Mouse (Mus musculus) intestine, embryonic 15.5 days (tissue): Measurements from ENCODE around the gene BC051665. TPM values are rescaled to one million over a fixed set of nuclear protein-coding genes. Genes with fewer than 3 reads are reported as not detected.

Experiments used
- ATAC-seq: fragments of 200-750 bp; cut with Nextera tagmentation; 2 replicates; pipeline ENCODE4 v1.8.0; 2017; ENCODE audit warnings: moderate TSS enrichment, moderate library complexity
- H3K27ac ChIP-seq: fragments of 300-500 bp; sonication (generic); 2 replicates; pipeline ENCODE4 v1.5.1; 2015; ENCODE audit warnings: mild to moderate bottlenecking, inconsistent platforms
- H3K27me3 ChIP-seq: fragments of 300-500 bp; sonication (generic); replicated peaks from 2 replicates; pipeline ENCODE4 v1.6.1; 2015; ENCODE audit warnings: inconsistent platforms
- H3K36me3 ChIP-seq: fragments of 300-500 bp; sonication (generic); 2 replicates; pipeline ENCODE4 v1.6.1; 2015; ENCODE audit warnings: inconsistent platforms
- H3K4me1 ChIP-seq: fragments of 300-500 bp; sonication (generic); replicated peaks from 2 replicates; pipeline ENCODE4 v1.6.1; 2015; ENCODE audit warnings: inconsistent platforms
- H3K4me2 ChIP-seq: fragments of 300-500 bp; sonication (generic); replicated peaks from 2 replicates; pipeline ENCODE4 v1.6.1; 2015; ENCODE audit warnings: mild to moderate bottlenecking, inconsistent platforms
- H3K4me3 ChIP-seq: fragments of 300-500 bp; sonication (generic); replicated peaks from 2 replicates; pipeline ENCODE4 v1.5.1; 2015; ENCODE audit warnings: inconsistent platforms
- H3K9ac ChIP-seq: fragments of 300-500 bp; sonication (generic); 2 replicates; pipeline ENCODE4 v1.6.1; 2015; ENCODE audit warnings: inconsistent platforms
- H3K9me3 ChIP-seq: fragments of 300-500 bp; sonication (generic); 2 replicates; pipeline ENCODE4 v1.6.1; 2016; ENCODE audit warnings: inconsistent platforms
- WGBS: fragments of 180-500 bp; shearing (Covaris S2); methylation state at CpG from one replicate; pipeline ENCODE4 v1.1.7; 2015; 5-methylcytosine and 5-hydroxymethylcytosine counted together
- polyA plus RNA-seq: library from polyadenylated mRNA; unstranded; fragments of >200 nt; fragmentation: Nextera tagmentation; extraction: Ambion mirVana; gene quantifications from 2 replicates; pipeline ENCODE4 v1.2.1, GENCODE M21; 2015

Gene BC051665
- polyA plus RNA-seq, 1 experiment from 2014 or later = not detected

GRCm38 (mm10) chr13:60740248-60740647, 45.9 kb downstream of the BC051665 start:
- 92% methylated on average over 6 of the region's 6 CpGs for WGBS
- Histone ChIP-seq H3K27me3 (no peaks in the 10 kb centered on the region), H3K4me3 (no peak overlapping the region), H3K4me2 (no peak overlapping the region), H3K27ac (no peak overlapping the region), H3K36me3 (peaks cover 3% of the 10 kb centered on the region; the same call in 1 of the 2 replicates), H3K9ac (no peak overlapping the region), H3K4me1 (peaks cover 20% of the 10 kb centered on the region), H3K9me3 (no peaks in the 10 kb centered on the region)
- no peak for ATAC-seq

DNA sequence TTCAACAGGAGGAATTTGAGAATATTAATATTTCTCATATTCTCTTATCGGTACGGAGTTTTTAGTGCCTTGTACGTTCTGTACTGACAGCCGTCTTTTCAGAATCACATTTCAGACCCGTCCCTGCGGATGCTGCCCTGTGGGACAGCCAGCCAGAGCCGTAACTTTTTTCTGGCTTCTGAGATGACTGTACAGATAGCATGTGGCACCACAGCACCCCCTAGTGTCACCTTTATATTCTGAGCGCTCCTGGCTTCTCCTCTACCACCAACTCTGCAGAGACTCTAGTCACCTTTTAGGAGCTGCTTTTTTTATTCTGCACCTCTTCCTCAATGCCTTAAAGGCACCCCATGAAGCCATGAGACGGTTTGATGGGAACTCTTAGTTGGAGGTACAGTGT, 47.7 kb downstream of the BC051665 start:
- H3K36me3 ChIP-seq = peaks cover 3% of the 10 kb centered on the region; the same call in 1 of the 2 replicates
- H3K27me3 ChIP-seq = no peaks in the 10 kb centered on the region
- peak overlapping the region; percentile 50 for H3K4me2 ChIP-seq
- H3K9me3 ChIP-seq = no peaks in the 10 kb centered on the region
- peak overlapping the region; percentile 62 for H3K27ac ChIP-seq
- H3K4me1 ChIP-seq = peaks cover 20% of the 10 kb centered on the region
- ATAC-seq = peak; percentile 75
- no peak overlapping the region for H3K4me3 ChIP-seq
- H3K9ac ChIP-seq = no peak overlapping the region
- WGBS = 13% methylated on average over 9 of the region's 9 CpGs

DNA sequence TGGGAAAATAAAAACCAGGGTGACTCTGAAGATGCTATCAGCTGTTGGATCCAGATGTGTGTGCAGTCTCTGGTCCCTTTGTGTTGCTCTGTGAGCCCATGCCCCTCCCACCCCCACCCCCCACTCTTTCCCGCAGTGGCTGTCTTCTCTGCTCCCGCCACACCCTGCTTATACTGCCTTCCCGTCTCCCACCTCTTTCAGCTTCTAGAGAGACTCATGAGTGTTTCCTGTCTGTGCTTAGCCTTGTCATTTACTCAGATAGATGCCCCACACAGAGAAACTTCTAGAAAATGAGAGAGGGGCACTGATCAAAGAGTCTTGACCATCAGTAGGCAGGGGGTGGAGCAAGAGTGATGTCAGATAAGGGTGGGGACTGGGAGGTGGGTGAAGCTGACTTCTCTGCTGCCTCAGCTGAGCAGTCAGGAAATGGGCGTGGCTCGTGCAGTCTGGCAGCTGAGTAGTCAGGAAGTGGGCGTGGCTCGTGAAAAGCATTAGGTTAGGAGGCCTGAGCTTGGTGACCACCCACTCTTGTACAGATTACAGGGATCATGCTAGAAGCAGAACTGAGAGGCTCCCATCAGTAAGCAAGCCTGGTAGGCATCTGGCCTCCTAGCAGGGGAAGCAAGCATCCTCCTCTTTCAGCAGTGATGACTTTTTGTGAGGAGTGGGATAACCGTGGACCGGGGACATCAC, 48.4 kb downstream of the BC051665 start:
- peak; percentile 87 for ATAC-seq
- 10% methylated on average over 9 of the region's 9 CpGs for WGBS
- Histone ChIP-seq H3K4me2 (peak overlapping the region; percentile 50), H3K9me3 (no peaks in the 10 kb centered on the region), H3K27me3 (no peaks in the 10 kb centered on the region), H3K27ac (peak overlapping the region; percentile 62), H3K4me1 (peaks cover 20% of the 10 kb centered on the region), H3K36me3 (peaks cover 3% of the 10 kb centered on the region; the same call in 1 of the 2 replicates), H3K4me3 (no peak overlapping the region), H3K9ac (no peak overlapping the region)

- H3K9me3 ChIP-seq = no peaks in the 10 kb centered on the region
- peak overlapping the region; percentile 51; the same call in 1 of the 2 replicates for H3K27ac ChIP-seq
- ATAC-seq = peak; percentile 76
- H3K27me3 ChIP-seq = no peaks in the 10 kb centered on the region
- peaks cover 3% of the 10 kb centered on the region; the same call in 1 of the 2 replicates for H3K36me3 ChIP-seq
- no peak overlapping the region for H3K9ac ChIP-seq
- H3K4me2 ChIP-seq = peak overlapping the region; percentile 5; the same call in 1 of the 2 replicates
- H3K4me1 ChIP-seq = peaks cover 20% of the 10 kb centered on the region
- 46% methylated on average over 13 of the region's 13 CpGs for WGBS
- H3K4me3 ChIP-seq = no peak overlapping the region
These were observed 49.6 kb downstream of the BC051665 start for GRCm38 (mm10) chr13:60736421-60737105.

DNA sequence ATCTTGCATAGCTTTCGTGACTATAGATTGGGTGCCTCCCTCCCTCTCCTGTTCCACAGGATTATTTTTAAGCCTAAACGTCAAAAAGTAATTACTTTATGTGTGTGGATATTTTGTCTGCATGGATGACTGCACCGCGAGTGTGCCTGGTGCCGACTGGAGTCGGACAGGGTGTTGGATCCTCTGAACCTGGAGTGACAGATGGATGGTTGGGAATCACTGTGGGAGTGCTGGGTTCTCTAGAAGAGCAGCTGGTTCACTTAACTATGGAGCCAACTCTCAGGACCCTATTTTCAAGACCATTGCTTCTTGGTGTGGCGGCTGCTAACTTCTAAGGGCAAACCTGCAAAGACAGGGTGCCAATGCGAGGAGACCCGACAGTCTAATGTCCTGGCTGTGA, 50.9 kb downstream of the BC051665 start:
- Histone ChIP-seq H3K4me3 (no peak overlapping the region), H3K36me3 (peaks cover 3% of the 10 kb centered on the region; the same call in 1 of the 2 replicates), H3K27me3 (no peaks in the 10 kb centered on the region), H3K4me2 (no peak overlapping the region), H3K9me3 (no peaks in the 10 kb centered on the region), H3K27ac (no peak overlapping the region), H3K4me1 (peaks cover 20% of the 10 kb centered on the region), H3K9ac (no peak overlapping the region)
- no peak for ATAC-seq
- 85% methylated on average over 9 of the region's 9 CpGs for WGBS

Other genes with a start within 250 kb of the BC051665 start
- gene Dapk1, start 184.4 kb downstream of the BC051665 start, polyA plus RNA-seq = 10.7 and 11.8 TPM in 2 replicates
- not detected in 2 replicates for gene Ctsll3, start 16.5 kb upstream of the BC051665 start, polyA plus RNA-seq
- not detected in 2 replicates for gene 4930486L24Rik, start 78.1 kb upstream of the BC051665 start, polyA plus RNA-seq
- gene Gm49392, start 110.5 kb upstream of the BC051665 start, polyA plus RNA-seq = 0.11 TPM in 1 of 2 replicates, not detected in the other
- gene Ctla2b, start 111.1 kb upstream of the BC051665 start, polyA plus RNA-seq = 2.2 and 3.7 TPM in 2 replicates
- not detected in 2 replicates for gene Tpbpb, start 118.5 kb upstream of the BC051665 start, polyA plus RNA-seq
- gene Gm49393, start 149.2 kb upstream of the BC051665 start, polyA plus RNA-seq = not detected in 2 replicates
- gene Gm49391, start 150.2 kb upstream of the BC051665 start, polyA plus RNA-seq = 1.0 and 1.8 TPM in 2 replicates
- 26.9 and 28.6 TPM in 2 replicates for gene Ctla2a, start 150.3 kb upstream of the BC051665 start, polyA plus RNA-seq
- gene Tpbpa, start 155.6 kb upstream of the BC051665 start, polyA plus RNA-seq = not detected in 2 replicates
- gene Ctsj, start 219.6 kb upstream of the BC051665 start, polyA plus RNA-seq = not detected in 2 replicates